Mouse (Mus musculus): Measurements from ENCODE around the gene Ubxn6. TPM values are rescaled to one million over a fixed set of nuclear protein-coding genes. Genes with fewer than 3 reads are reported as not detected.

Ubxn6 gene
- total and polyA plus RNA-seq, 3 experiments: 28.2 to 42.2 TPM; not detected in 1

- peaks cover 0 to 12% of the 10 kb centered on the region in 2 experiments; a peak in 1 of 4 replicates for H3K4me1 ChIP-seq (ENCODE audit: control insufficient read depth in 1 of 2, insufficient read depth in 2 of 2, low read length in 2 of 2)
- DNase-seq (ENCODE audit: low read depth, low spot score): no peak
- H3K79me2 ChIP-seq (ENCODE audit: control insufficient read depth, insufficient read depth, low read length, poor library complexity): peaks cover 2% of the 10 kb centered on the region; the same call in 1 of the 2 replicates
- no peak overlapping the region for H3K27ac ChIP-seq (ENCODE audit: control insufficient read depth, low read depth, low read length)
- H3K4me3 ChIP-seq (ENCODE audit: control insufficient read depth in 1 of 2, insufficient read depth in 1 of 2, low read depth in 2 of 2, low read length in 2 of 2): no peak overlapping the region
- no peaks in the 10 kb centered on the region for H3K27me3 ChIP-seq (ENCODE audit: control insufficient read depth in 1 of 2, insufficient read depth in 2 of 2, low read length in 2 of 2)
- peaks cover 2 to 4% of the 10 kb centered on the region in 2 experiments; a peak in 2 of 4 replicates for H3K36me3 ChIP-seq (ENCODE audit: control insufficient read depth in 1 of 2, insufficient read depth in 2 of 2, low read length in 2 of 2)
- H3K9ac ChIP-seq (ENCODE audit: control insufficient read depth, low read depth, low read length, poor library complexity, severe bottlenecking): no peak overlapping the region
- H3K9me3 ChIP-seq (replicated peaks; ENCODE audit: insufficient read depth, low read length): no peaks in the 10 kb centered on the region
- TF ChIP-seq HCFC1 (IDR thresholded peaks at IDR 0.05; ENCODE audit: low read depth, low read length) (no peak), GATA1 (IDR thresholded peaks at IDR 0.05; ENCODE audit: low read depth, low read length) (no peak), POLR2AphosphoS5 (IDR thresholded peaks at IDR 0.05; ENCODE audit: borderline replicate concordance, low read depth, low read length) (no peak), POLR2AphosphoS2 (IDR thresholded peaks at IDR 0.05; ENCODE audit: low read length) (no peak; the same call in 1 of the 2 replicates), CHD1 (IDR thresholded peaks at IDR 0.05; ENCODE audit: low read depth, low read length) (no peak), TCF12 (IDR thresholded peaks at IDR 0.05; ENCODE audit: low read depth, low read length) (no peak), ZNF384 (IDR thresholded peaks at IDR 0.05; ENCODE audit: low read depth, low read length) (no peak), GABPA (IDR thresholded peaks at IDR 0.05; ENCODE audit: low read depth, low read length) (no peak), RCOR1 (IDR thresholded peaks at IDR 0.05; ENCODE audit: low read depth, low read length) (no peak), MEF2A (IDR thresholded peaks at IDR 0.05; ENCODE audit: extremely low read depth, insufficient replicate concordance, low read depth, low read length, poor library complexity, severe bottlenecking) (no peak), CHD2 (IDR thresholded peaks at IDR 0.05; ENCODE audit: low read length) (no peak), ZC3H11A (IDR thresholded peaks at IDR 0.05; ENCODE audit: low read depth, low read length) (no peak), SIN3A (IDR thresholded peaks at IDR 0.05; ENCODE audit: low read length) (no peak), TAL1 (IDR thresholded peaks at IDR 0.05; ENCODE audit: low read length) (no peak)
Measured at GRCm38 (mm10) chr17:56072243-56072642, 2.6 kb downstream of the Ubxn6 start.

- H3K9me3 ChIP-seq (replicated peaks; ENCODE audit: insufficient read depth, low read length): no peaks in the 10 kb centered on the region
- peaks cover 2 to 9% of the 10 kb centered on the region in 2 experiments; a peak in 3 of 4 replicates for H3K36me3 ChIP-seq (ENCODE audit: control insufficient read depth in 1 of 2, insufficient read depth in 2 of 2, low read length in 2 of 2)
- no peak for DNase-seq (ENCODE audit: low read depth, low spot score)
- no peak for TF ChIP-seq MEF2A (IDR thresholded peaks at IDR 0.05; ENCODE audit: extremely low read depth, insufficient replicate concordance, low read depth, low read length, poor library complexity, severe bottlenecking)
- peak; percentile 80 for TF ChIP-seq POLR2AphosphoS2 (IDR thresholded peaks at IDR 0.05; ENCODE audit: low read length)
- no peak overlapping the region for H3K9ac ChIP-seq (ENCODE audit: control insufficient read depth, low read depth, low read length, poor library complexity, severe bottlenecking)
- peaks cover 0 to 12% of the 10 kb centered on the region in 2 experiments; a peak in 1 of 4 replicates for H3K4me1 ChIP-seq (ENCODE audit: control insufficient read depth in 1 of 2, insufficient read depth in 2 of 2, low read length in 2 of 2)
- H3K27me3 ChIP-seq (ENCODE audit: control insufficient read depth in 1 of 2, insufficient read depth in 2 of 2, low read length in 2 of 2): no peaks in the 10 kb centered on the region
- H3K27ac ChIP-seq (ENCODE audit: control insufficient read depth, low read depth, low read length): no peak overlapping the region
- peaks cover 2% of the 10 kb centered on the region; the same call in 1 of the 2 replicates for H3K79me2 ChIP-seq (ENCODE audit: control insufficient read depth, insufficient read depth, low read length, poor library complexity)
- no peak overlapping the region for H3K4me3 ChIP-seq (ENCODE audit: control insufficient read depth in 1 of 2, insufficient read depth in 1 of 2, low read depth in 2 of 2, low read length in 2 of 2)
Measured at GRCm38 (mm10) chr17:56071126-56071525, 3.7 kb downstream of the Ubxn6 start.

- Histone ChIP-seq H3K9ac (ENCODE audit: control insufficient read depth, low read depth, low read length, poor library complexity, severe bottlenecking) (no peak overlapping the region), H3K27me3 (ENCODE audit: control insufficient read depth in 1 of 2, insufficient read depth in 2 of 2, low read length in 2 of 2) (no peaks in the 10 kb centered on the region), H3K4me1 (ENCODE audit: control insufficient read depth in 1 of 2, insufficient read depth in 2 of 2, low read length in 2 of 2) (peaks cover 0 to 2% of the 10 kb centered on the region in 2 experiments; a peak in 1 of 4 replicates), H3K79me2 (ENCODE audit: control insufficient read depth, insufficient read depth, low read length, poor library complexity) (no peaks in the 10 kb centered on the region), H3K36me3 (ENCODE audit: control insufficient read depth in 1 of 2, insufficient read depth in 2 of 2, low read length in 2 of 2) (peaks cover 0 to 13% of the 10 kb centered on the region in 2 experiments; a peak in 2 of 4 replicates), H3K27ac (ENCODE audit: control insufficient read depth, low read depth, low read length) (no peak overlapping the region), H3K9me3 (replicated peaks; ENCODE audit: insufficient read depth, low read length) (no peaks in the 10 kb centered on the region), H3K4me3 (ENCODE audit: control insufficient read depth in 1 of 2, insufficient read depth in 1 of 2, low read depth in 2 of 2, low read length in 2 of 2) (no peak overlapping the region)
- no peak for DNase-seq (ENCODE audit: low read depth, low spot score)
- TF ChIP-seq POLR2A (IDR thresholded peaks at IDR 0.05; ENCODE audit: control insufficient read depth in 1 of 2, insufficient read depth in 1 of 2, low read depth in 1 of 2, low read length in 2 of 2, poor library complexity in 1 of 2) (0 out of 4 replicates have a peak, but pooled peaks of 1 of the 2 experiments have one; percentile 21), POLR2AphosphoS5 (IDR thresholded peaks at IDR 0.05; ENCODE audit: borderline replicate concordance, low read depth, low read length) (0 out of 2 replicates have a peak, but pooled peaks have one; percentile 21), MAZ (IDR thresholded peaks at IDR 0.05; ENCODE audit: low read depth, low read length) (no peak), BHLHE40 (IDR thresholded peaks at IDR 0.05; ENCODE audit: borderline replicate concordance, low read depth, low read length) (no peak), NELFE (IDR thresholded peaks at IDR 0.05; ENCODE audit: low read depth, low read length) (no peak)
Measured at GRCm38 (mm10) chr17:56069066-56069465, 5.8 kb downstream of the Ubxn6 start.

Data from MEL (cell line).